Comparison of ENCODE assay signal across 8 mouse cellular contexts in genomic region chr3:100921825-100922505, GRCm38 (mm10). TPM values are rescaled to one million over a fixed set of nuclear protein-coding genes. Genes with fewer than 3 reads are reported as not detected.
DNase-seq lines count a peak whose midpoint lies in the region; ATAC-seq lines count a peak whose summit lies in the region.

Gene Trim45, plus strand, starts transcription at chr3:100922202.

- H3K9me3 ChIP-seq in heart, embryonic 10.5 days = no peaks in the 10 kb centered on the region
- no peaks in the 10 kb centered on the region for H3K9me3 ChIP-seq in kidney, embryonic 15.5 days (replicated peaks)

- peak within 1 kb of the TSS; percentile 60 for H3K9ac ChIP-seq in kidney, embryonic 15.5 days

- peak within 1 kb of the TSS; percentile 68 for H3K4me2 ChIP-seq in kidney, embryonic 15.5 days

- peaks cover 22% of the 10 kb centered on the region for H3K4me1 ChIP-seq in heart, embryonic 10.5 days
- H3K4me1 ChIP-seq in kidney, embryonic 15.5 days = peaks cover 28% of the 10 kb centered on the region

- H3K27me3 ChIP-seq in heart, embryonic 10.5 days (ENCODE audit: insufficient read depth, poor library complexity, severe bottlenecking) = no peaks in the 10 kb centered on the region
- H3K27me3 ChIP-seq in kidney, embryonic 15.5 days = no peaks in the 10 kb centered on the region

- peaks cover 2% of the 10 kb centered on the region; the same call in 1 of the 2 replicates for H3K36me3 ChIP-seq in heart, embryonic 10.5 days
- no peaks in the 10 kb centered on the region for H3K36me3 ChIP-seq in kidney, embryonic 15.5 days

- H3K4me3 ChIP-seq in heart, embryonic 10.5 days = peak within 1 kb of the TSS; percentile 77
- peak within 1 kb of the TSS; percentile 63 for H3K4me3 ChIP-seq in kidney, embryonic 15.5 days (replicated peaks)

- H3K27ac ChIP-seq in heart, embryonic 10.5 days = peak within 1 kb of the TSS; percentile 95
- H3K27ac ChIP-seq in kidney, embryonic 15.5 days = peak within 1 kb of the TSS; percentile 76

- under 1% methylated on average over 39 of the region's 39 CpGs for WGBS in heart, embryonic 10.5 days
- under 1% methylated on average over 39 of the region's 39 CpGs for WGBS in kidney, embryonic 15.5 days

- peak; percentile 90 for DNase-seq in B cell, adult 2 months
- peak; percentile 100 for DNase-seq in brain, adult 2 months (ENCODE audit: low read depth, low spot score)
- peak; percentile 100 for DNase-seq in heart, embryonic 10.5 days (ENCODE audit: low spot score)
- DNase-seq in liver = peak; percentile 96
- DNase-seq in spleen, postnatal 4 days (ENCODE audit: low spot score in 2 of 2) = peak; percentile 92 to 95

- peak; percentile 97 for ATAC-seq in erythroblast, adult 5-6 weeks (replicated peaks; ENCODE audit: low FRiP score, poor library complexity, severe bottlenecking)
- peak; percentile 99 for ATAC-seq in kidney, embryonic 15.5 days (replicated peaks; ENCODE audit: low FRiP score)
- peak; percentile 96 for ATAC-seq in monocyte, adult 5-6 weeks (replicated peaks; ENCODE audit: insufficient number of reproducible peaks, low FRiP score, low TSS enrichment, poor library complexity, severe bottlenecking)

RNA-seq across cellular contexts. Expression of gene Trim45, which starts in this region (rescaled TPM):
- total RNA-seq in erythroblast, adult 5-6 weeks (2015; ENCODE audit: low replicate concordance) = not detected in 2 replicates
- total RNA-seq in erythroblast, adult 5-6 weeks (2017; ENCODE audit: low replicate concordance) = 3.2 and 3.9 TPM in 2 replicates
- 5.1 and 5.6 TPM in 2 replicates for polyA plus RNA-seq in heart, embryonic 10.5 days (2016; fragmentation: Nextera tagmentation; extraction: Ambion mirVana)
- 5.2 and 7.4 TPM in 2 replicates for polyA plus RNA-seq in kidney, embryonic 15.5 days (2015; fragmentation: Nextera tagmentation; extraction: Ambion mirVana)
- 1.6 to 2.9 TPM (median 1.8 TPM) in 3 replicates for total RNA-seq in monocyte, adult 5-6 weeks (2017)

Comparison
In these comparisons a context has a peak if more than half of its experiments do, and no peak if none do; other contexts are left out.
1. Peak in every context shown above with its lines: DNase-seq, ATAC-seq, H3K4me3 ChIP-seq and H3K27ac ChIP-seq.